Mouse (Mus musculus) right cerebral cortex, adult 18-20 months (tissue): ENCODE measurements around the gene Selenow.
"Not testable (repeated sequence)": the region's sequence is repeated elsewhere in the genome, so short reads cannot be mapped to it uniquely, and the experiment has no call there.

ENCODE experiments used
- DNase-seq: peaks from one replicate; pipeline ENCODE4 v3.0.0; 2022; ENCODE audit warnings: mixed read lengths

Selenow gene

GRCm38 (mm10) chr7:15945721-15946536 is 23.7 kb upstream of the Selenow start, which contains the start of gene Nop53:
Gene Nop53 (minus strand): TSS chr7:15946074.
- peak; percentile 95 for DNase-seq

DNA sequence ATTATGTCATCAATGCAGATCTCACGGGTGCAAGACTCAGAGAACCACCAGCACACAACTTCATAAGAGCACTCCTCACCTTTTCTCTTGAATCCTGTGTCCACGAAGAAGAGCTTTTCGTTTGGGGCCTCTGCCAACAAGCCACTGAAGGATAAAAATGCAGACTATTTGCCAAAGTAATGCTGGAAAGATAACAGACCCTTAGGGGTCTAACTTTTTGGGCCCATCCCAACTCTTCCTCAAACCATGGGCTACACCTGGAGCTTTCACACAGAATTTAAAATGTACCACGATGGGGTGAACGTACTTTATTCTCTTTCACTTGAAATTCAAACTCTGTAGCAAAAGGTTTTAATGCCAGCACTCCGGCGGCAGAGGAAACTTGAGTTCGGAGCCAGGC is 23.0 kb upstream of the Selenow start:
- no peak for DNase-seq

DNA sequence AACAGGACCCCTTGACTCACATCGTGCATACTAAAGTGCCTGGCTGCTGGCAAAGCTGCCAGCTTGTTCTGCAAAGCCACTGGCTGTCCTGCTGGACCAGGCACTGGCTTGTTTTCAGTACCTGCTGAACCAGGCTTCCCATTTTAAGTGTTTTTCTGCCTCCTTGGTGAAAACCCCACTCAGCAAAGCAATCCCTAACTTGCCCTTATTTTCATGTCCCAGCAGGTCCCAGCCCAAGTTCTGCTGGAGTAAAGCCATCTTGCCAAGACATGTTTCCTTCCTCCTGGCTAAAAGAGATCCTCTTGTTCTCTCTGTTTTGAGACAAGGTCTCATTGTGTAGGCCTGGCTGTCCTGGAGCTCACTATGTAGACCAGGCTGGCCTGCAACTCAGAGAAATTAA is 22.1 kb upstream of the Selenow start:
- no peak for DNase-seq

- DNase-seq, result no peak
Measured at GRCm38 (mm10) chr7:15938621-15939020, 16.4 kb upstream of the Selenow start.

- no peak for DNase-seq
Measured at GRCm38 (mm10) chr7:15937491-15937890, 15.3 kb upstream of the Selenow start.

DNA sequence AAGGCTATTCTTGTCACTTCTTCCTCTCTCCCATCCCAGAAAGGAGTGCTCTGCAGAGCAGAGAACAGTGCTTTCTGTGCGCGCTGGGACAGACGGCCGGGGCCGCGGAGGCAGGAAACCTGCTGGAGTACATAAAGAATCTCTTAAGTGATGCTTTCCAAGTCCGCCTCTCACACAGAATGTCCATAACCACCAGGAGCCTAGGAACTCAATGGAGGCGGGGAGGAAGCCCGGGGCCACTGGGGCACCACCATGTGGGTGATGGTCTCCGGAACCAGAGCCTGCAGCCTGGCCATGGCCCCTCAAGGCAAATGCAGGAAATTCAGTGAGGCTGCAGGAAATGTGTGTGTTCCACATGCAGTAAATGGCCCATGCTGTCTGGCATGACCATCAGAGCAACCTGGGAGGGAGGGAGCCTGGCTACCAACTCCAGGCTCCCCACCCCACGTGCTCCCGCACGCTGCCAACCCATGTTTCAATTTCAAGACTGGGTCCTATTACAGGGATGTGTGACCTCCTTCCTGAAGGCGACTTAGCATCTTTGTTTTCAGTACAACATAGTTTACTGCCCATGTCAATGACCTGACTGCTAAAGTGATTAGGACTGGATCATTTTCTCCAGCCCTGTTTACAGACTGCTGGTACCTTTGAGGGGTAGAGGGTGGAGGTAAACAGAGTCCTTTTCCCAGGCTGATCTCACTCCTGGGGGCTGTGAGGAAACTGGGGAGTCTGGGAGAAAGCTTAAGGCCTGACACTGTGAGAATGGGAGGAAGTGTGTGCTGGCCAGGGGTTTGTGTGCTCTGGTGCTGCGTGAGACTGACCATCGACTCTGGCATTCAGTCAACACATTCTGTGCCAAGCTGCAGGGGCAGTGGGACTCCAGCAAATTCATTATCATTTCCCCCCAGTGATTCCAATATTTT is 11.5 kb upstream of the Selenow start:
- DNase-seq, result peak; percentile 77

- DNase-seq, result no peak
Measured at GRCm38 (mm10) chr7:15931635-15932034, 9.4 kb upstream of the Selenow start.

- DNase-seq, result no peak
Measured at GRCm38 (mm10) chr7:15930543-15930942, 8.3 kb upstream of the Selenow start.

DNA sequence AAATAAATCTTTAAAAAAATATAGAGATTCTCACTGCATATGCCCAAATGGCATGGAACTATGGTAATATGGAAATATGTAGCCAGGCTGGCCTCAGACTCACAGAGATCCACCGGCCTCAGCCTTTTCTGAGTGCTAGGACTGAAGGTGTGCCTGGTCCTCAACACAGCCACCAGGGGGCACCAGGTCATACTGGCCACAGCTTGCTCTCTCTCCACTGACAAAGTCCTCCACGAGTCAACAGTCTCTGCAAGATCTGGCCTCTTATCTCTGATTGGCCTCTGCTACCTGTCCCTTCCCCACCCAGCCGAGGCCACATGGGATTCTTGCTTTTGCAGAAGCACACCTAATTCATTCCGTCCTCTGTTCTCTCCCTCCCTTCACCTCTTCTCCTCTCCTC is 7.7 kb upstream of the Selenow start:
- DNase-seq, result no peak

DNA sequence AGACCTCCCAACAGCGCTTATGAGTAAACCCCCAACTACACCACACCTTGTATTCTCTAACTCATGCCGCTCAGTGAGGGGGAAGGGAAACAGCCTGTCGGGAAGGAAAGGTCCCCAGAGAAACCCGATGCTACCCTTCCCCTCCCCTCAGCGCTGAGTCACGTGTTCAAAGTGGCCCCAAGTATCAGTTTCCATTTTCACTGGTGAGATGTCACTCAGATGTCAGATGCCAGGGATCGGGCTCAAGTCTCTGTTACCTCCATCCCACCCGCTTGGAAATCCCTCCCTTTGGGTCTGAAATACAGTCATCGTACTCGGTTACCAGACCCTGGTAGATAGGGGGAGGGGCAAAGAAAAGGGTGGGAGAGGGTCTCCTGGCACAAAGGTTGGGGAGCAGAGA is 406 bp downstream of the Selenow start:
- peak; percentile 38 for DNase-seq

DNA sequence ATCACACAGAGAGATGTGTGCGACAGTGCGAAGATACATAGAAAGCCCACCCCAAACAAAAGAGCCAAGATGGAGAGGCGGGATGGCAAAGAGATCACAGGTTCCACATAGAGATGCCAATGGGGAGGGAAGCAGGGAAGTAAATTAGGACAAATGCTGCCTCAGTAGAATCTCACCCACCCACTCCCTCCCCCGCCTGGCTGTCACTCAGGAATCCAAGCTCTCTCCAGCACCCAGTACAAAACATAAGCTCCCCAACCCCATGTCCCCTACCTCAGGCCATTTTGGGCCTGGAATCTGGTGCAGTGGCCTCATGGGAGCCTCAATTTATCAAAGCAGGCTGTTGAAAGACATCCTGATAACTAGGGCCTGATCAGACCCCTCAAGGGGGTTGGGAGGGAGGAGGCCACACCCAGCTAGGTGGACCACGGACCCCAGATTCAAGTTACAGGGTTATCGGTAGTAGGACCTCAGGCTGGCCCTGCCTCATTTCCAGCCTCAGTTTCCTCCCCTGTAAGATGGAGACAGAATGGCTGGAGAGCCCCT is 1.5 kb downstream of the Selenow start:
- DNase-seq, result peak; percentile 48

GRCm38 (mm10) chr7:15919947-15920346 is 2.3 kb downstream of the Selenow start:
- no peak for DNase-seq

DNA sequence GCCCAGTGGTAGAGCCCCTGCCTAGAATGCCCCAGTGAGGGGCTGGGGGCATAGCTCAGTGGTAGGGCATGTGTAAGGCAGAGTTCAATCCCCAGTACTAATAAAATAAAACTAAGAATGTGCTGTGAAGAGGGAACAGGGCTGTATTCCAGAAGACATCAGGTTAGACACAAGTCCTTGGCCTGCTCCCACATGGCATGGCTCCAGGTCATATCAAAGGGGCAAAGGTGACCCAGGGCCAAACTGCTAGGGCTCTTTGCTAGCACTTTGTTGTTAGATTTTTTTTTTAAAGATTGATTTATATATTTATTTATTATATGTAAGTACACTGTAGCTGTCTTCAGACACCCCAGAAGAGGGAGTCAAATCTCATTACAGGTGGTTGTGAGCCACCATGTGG is 3.8 kb downstream of the Selenow start:
- no peak for DNase-seq

DNA sequence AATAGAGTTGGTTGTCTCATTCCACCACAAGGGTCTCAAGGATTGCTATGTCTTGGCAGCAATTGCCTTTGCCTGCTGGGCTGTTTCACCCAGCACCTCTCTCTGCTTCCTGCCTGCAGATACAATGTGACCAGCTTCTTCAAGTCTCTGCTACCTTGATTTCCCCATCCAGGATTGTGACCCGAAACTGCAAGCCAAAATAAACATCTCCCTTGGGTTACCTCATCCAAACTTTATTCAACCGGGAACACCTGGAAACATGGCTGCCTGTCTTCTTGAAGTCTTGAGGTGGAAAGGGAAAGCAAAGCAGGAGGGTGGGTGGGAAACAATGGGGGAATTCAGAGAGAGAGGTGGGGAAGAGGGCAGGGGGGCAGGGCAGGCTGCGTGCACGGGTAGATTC is 5.2 kb downstream of the Selenow start:
- no peak for DNase-seq

- DNase-seq, result no peak
Measured at GRCm38 (mm10) chr7:15916134-15916723, 6.0 kb downstream of the Selenow start.

DNA sequence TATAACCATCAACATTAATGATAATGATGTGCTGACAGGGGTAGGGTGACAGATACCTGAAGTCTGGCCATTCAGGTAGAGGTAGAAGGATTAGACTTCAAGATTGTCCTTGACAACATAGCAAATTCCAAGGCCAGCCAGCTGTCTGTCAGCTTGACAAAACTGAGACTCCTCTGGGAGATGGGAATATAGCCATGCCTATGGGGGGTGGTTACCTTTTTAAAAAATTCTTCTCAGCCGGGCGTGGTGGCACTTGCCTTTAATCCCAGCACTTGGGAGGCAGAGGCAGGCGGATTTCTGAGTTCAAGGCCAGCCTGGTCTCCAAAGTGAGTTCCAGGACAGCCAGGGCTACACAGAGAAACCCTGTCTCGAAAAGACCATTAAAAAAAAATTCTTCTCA is 6.5 kb downstream of the Selenow start:
- not testable (repeated sequence) for DNase-seq

- DNase-seq, result no peak
Measured at GRCm38 (mm10) chr7:15914751-15915150, 7.5 kb downstream of the Selenow start.

- no peak for DNase-seq
Measured at GRCm38 (mm10) chr7:15914252-15914651, 8.0 kb downstream of the Selenow start.

GRCm38 (mm10) chr7:15912183-15912582 is 10.0 kb downstream of the Selenow start:
- peak; percentile 69 for DNase-seq

DNA sequence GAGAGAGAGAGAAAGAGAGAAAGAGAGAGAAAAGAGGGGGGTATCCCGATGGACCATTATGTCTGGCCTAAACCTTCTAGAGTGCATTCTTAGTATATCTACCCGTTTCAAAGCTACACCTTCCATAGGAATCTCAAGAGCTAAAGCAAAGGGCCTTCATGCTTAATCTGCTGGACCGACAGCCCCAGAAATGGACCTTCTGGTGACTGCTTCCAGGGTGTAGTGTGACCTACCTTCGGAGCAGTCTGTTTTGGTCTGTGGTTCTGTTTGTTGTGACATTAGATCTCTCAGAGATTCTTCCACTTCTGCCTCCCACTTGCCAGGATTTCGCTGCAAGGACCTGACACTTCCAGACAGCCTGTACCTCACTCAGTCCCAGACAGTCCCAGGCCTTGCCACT is 11.7 kb downstream of the Selenow start:
- DNase-seq, result no peak

GRCm38 (mm10) chr7:15907971-15908590 is 14.1 kb downstream of the Selenow start:
- DNase-seq, result no peak

DNA sequence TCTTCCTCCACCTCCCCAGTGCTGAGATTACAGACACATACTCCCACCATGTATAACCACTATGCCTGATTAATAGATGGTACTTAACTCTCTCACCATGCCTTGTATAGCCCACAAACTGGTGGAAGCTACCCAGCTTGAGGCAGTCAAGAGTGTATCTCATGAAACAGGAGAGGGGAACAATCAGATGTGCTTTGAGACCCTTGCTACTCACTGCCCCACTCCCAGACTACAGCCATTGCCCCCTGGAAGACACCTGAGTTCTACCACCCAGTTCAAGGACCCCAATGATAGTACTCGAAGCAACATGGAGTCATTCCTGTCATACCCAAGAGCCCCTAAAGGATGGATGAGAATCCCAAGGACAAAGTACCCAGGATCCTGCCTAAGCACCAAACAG is 15.6 kb downstream of the Selenow start:
- no peak for DNase-seq

DNA sequence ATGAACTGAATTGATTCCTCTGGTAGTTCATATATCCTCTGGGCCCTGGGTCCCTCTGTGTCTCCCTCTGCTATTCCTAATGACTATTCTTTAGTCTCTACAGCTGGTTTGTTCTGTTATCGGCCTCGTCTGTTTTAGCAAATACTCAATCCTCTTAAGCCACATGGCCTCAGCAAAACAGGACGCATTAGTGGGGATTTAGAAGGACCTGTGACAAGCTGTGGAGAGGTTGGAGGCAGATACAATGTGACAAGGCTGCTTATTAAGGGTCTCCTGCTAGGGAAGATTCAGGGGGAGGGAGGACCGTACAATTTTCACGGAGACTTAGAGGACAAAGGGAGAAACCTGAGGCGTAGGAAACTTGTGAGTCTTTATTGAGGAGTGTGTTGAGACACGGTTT is 16.3 kb downstream of the Selenow start:
- no peak for DNase-seq
